Mouse (Mus musculus): ENCODE measurements around the gene Invs. TPM values are rescaled to one million over a fixed set of nuclear protein-coding genes. Genes with fewer than 3 reads are reported as not detected.
A peak's percentile ranks its signal among the peaks of the same experiment; 100 is the strongest.

Gene Invs
- polyA plus RNA-seq, 1 experiment: 10.9 TPM

GRCm38 (mm10) chr4:48428054-48428453 lies 148.5 kb downstream of the Invs start:
- no peak for DNase-seq (ENCODE audit: extremely low spot score in 1 of 2, low spot score in 1 of 2)

GRCm38 (mm10) chr4:48454106-48454773 lies 174.7 kb downstream of the Invs start:
- peak in 1 of 2 experiments; percentile 51 for DNase-seq (ENCODE audit: extremely low spot score in 1 of 2, low spot score in 1 of 2)

- no peak for DNase-seq (ENCODE audit: extremely low spot score in 1 of 2, low spot score in 1 of 2)
Observed at GRCm38 (mm10) chr4:48458436-48458835, 178.9 kb downstream of the Invs start.

DNA sequence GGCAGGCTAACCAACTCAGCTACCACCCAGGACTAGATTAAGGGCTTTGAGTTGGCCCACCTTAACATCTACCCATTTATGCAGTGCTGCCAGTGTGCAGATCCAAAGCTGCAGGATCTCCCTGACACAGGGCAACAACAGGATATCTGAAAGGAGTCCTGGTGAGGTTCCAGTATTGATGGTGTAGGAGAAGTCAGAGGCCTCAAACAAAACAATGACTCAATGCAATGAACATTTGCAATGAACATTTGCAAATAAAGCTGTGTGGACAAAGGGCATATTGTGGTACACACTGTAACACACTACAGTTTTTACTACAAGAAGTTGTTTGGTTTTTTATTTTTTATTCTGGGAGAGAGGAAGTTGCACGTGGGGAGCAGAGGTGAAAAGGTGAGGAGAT lies 181.5 kb downstream of the Invs start:
- no peak for DNase-seq (ENCODE audit: extremely low spot score in 1 of 2, low spot score in 1 of 2)

- DNase-seq (ENCODE audit: extremely low spot score in 1 of 2, low spot score in 1 of 2): no peak
Observed at GRCm38 (mm10) chr4:48470977-48471376, 191.4 kb downstream of the Invs start.

GRCm38 (mm10) chr4:48472052-48472791 lies 192.7 kb downstream of the Invs start:
- DNase-seq (ENCODE audit: extremely low spot score in 1 of 2, low spot score in 1 of 2): no peak

DNA sequence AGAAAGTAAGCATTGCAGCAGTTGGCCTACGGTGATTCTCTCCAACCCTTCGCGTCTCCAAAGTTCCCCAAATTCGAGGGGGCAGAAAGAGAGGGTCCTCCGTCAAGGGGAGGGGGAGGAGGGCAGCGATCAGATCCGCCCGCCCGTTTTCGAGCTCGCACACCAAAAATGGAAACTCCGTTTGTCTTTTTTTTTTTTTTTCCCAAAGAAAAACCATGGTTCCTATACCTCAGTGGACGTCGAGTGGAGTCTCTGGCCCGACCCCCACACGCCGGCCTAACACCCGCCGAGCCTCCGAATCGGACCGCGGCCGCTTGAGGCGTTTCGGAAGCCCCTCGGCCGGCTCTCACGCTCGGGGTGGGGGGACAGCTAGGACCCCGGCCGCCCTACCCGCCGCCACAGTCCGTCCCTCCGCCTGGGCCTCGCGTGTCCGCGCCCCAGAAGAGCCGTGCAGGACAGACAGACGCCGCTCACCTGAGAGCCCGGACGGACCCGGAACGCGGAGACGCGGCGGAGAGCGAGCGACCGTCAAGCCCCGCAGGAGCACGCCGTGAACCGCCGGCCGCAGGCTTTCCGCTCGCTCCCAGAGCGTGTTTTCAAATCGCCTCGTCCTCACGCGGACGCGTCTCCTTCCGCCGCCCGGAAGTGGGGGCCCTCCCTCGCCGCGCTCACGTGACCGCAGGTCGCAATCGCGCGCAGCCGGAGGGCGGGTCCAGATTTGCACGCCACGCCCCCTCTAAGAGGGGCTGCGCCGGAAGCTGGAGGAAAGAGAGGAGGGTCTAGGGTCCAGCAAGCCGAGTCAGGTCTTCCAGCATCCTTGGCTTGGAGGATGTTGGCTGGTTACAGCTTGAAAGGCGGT lies 193.5 kb downstream of the Invs start, which contains the start of gene Tex10:
Tex10 (minus strand) TSS at position 668 of the 859 bp plus-strand sequence.
- DNase-seq (ENCODE audit: extremely low spot score in 1 of 2, low spot score in 1 of 2): peak; percentile 52 to 90

DNA sequence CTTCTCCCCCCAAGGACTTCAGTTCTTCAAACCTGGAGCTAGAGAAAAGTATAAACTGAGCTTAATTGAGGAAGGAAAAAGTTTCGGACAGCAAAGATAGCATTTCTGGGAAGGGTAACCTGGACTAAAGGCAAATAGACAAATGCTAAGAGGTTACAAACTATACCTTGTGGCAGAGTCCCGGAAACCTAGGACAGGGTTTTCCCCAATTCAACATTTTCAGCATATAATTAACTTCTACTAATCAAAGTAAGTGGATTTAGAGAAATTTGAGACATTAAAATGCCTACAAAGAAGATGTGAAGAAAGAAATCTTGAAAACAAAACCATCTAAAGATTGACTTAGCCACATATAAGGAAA lies 194.1 kb downstream of the Invs start:
- DNase-seq (ENCODE audit: extremely low spot score in 1 of 2, low spot score in 1 of 2): no peak

GRCm38 (mm10) chr4:48481287-48481686 lies 201.7 kb downstream of the Invs start:
- peak in 1 of 2 experiments; percentile 21 for DNase-seq (ENCODE audit: extremely low spot score in 1 of 2, low spot score in 1 of 2)

Other genes with a start within 250 kb of the Invs start
- gene Nr4a3, start 234.6 kb upstream of the Invs start, polyA plus RNA-seq (2012; rRNA removed): 6.5 and 10.0 TPM in 2 replicates
- gene Stx17, start 154.8 kb upstream of the Invs start, polyA plus RNA-seq (2012; rRNA removed): 13.0 and 14.7 TPM in 2 replicates
- gene Erp44, start 202 bp upstream of the Invs start, polyA plus RNA-seq (2012; rRNA removed): 25.5 and 26.3 TPM in 2 replicates
- 17.2 and 21.6 TPM in 2 replicates for gene Tex10, start 193.7 kb downstream of the Invs start, polyA plus RNA-seq (2012; rRNA removed)

All from frontal cortex, adult 2 months (tissue).